Mouse (Mus musculus) MEL (cell line): ENCODE measurements at regions not wholly inside any gene's neighbourhood (a gene's known extent, or its start where the extent isn't known, plus 50 kb on each side); places are given as distances from the start of the nearest gene placed in this dataset.

Source experiments
- DNase-seq: peaks from one replicate; pipeline ENCODE4 v3.0.0; 2011; ENCODE audit warnings: low read depth, low spot score
- H3K27ac ChIP-seq: 2 replicates; pipeline ENCODE4 v1.5.1; 2012; ENCODE audit warnings: low read depth, mild to moderate bottlenecking, control low read depth, low read length, moderate library complexity; ENCODE audit not compliant: control insufficient read depth
- H3K27me3 ChIP-seq, 2 experiments: fragments of 150-350 bp in 1 of 2; sonication (generic) in 1 of 2; 2 replicates each; pipeline ENCODE4 v1.6.1; 2012; ENCODE audit warnings: low read length in 2 of 2, mild to moderate bottlenecking in 2 of 2, improper control_type of control experiment in 1 of 2, moderate library complexity in 1 of 2; ENCODE audit not compliant: insufficient read depth in 2 of 2, control insufficient read depth in 1 of 2
- H3K36me3 ChIP-seq, 2 experiments: 2 replicates each; pipeline ENCODE4 v1.6.1; 2012 to 2014; ENCODE audit warnings: low read length in 2 of 2, improper control_type of control experiment in 1 of 2, inconsistent platforms in 1 of 2, mild to moderate bottlenecking in 1 of 2; ENCODE audit not compliant: insufficient read depth in 2 of 2, control insufficient read depth in 1 of 2
- H3K4me1 ChIP-seq, 2 experiments: fragments of 150-350 bp in 1 of 2; sonication (generic) in 1 of 2; 2 replicates each; pipeline ENCODE4 v1.6.1; 2012; ENCODE audit warnings: low read length in 2 of 2, improper control_type of control experiment in 1 of 2, mild to moderate bottlenecking in 1 of 2; ENCODE audit not compliant: insufficient read depth in 2 of 2, control insufficient read depth in 1 of 2
- H3K4me3 ChIP-seq, 2 experiments: fragments of 150-350 bp in 1 of 2; sonication (generic) in 1 of 2; 2 replicates each; pipeline ENCODE4 v1.5.1; 2012; ENCODE audit warnings: low read depth in 2 of 2, low read length in 2 of 2, mild to moderate bottlenecking in 2 of 2, moderate library complexity in 2 of 2, control low read depth in 1 of 2, improper control_type of control experiment in 1 of 2; ENCODE audit not compliant: control insufficient read depth in 1 of 2, insufficient read depth in 1 of 2
- H3K79me2 ChIP-seq: 2 replicates; pipeline ENCODE4 v1.6.1; 2012; ENCODE audit warnings: mild to moderate bottlenecking, low read length, moderate library complexity; ENCODE audit not compliant: control insufficient read depth, poor library complexity, insufficient read depth
- H3K9ac ChIP-seq: 2 replicates; pipeline ENCODE4 v1.6.1; 2012; ENCODE audit warnings: low read depth, mild to moderate bottlenecking, control low read depth, low read length, moderate library complexity; ENCODE audit not compliant: control insufficient read depth, poor library complexity, severe bottlenecking
- H3K9me3 ChIP-seq: fragments of 150-350 bp; sonication (generic); replicated peaks from 2 replicates; pipeline ENCODE4 v1.6.1; 2012; ENCODE audit warnings: mild to moderate bottlenecking, low read length, improper control_type of control experiment, moderate library complexity; ENCODE audit not compliant: insufficient read depth
- BHLHE40 ChIP-seq: IDR thresholded peaks from 2 replicates; pipeline ENCODE4 v1.6.1; 2012; ENCODE audit warnings: low read depth, mild to moderate bottlenecking, inconsistent platforms, low read length, improper control_type of control experiment, borderline replicate concordance
- CHD2 ChIP-seq: IDR thresholded peaks from 2 replicates; pipeline ENCODE4 v1.6.1; 2011; ENCODE audit warnings: low read length, improper control_type of control experiment
- CTCF ChIP-seq, 3 experiments: IDR thresholded peaks in 2 of 3; conservative IDR thresholded peaks in 1 of 3; 2 replicates each; pipeline ENCODE4 v1.5.1; 2011 to 2012; ENCODE audit warnings: low read length in 3 of 3, low read depth in 2 of 3, mild to moderate bottlenecking in 2 of 3, improper control_type of control experiment in 1 of 3, inconsistent platforms in 1 of 3, mixed read lengths in 1 of 3, moderate library complexity in 1 of 3; ENCODE audit not compliant: control insufficient read depth in 1 of 3, insufficient read depth in 1 of 3, poor library complexity in 1 of 3, severe bottlenecking in 1 of 3
- E2F4 ChIP-seq: IDR thresholded peaks from 2 replicates; pipeline ENCODE4 v1.6.1; 2011; ENCODE audit warnings: low read depth, low read length, improper control_type of control experiment, borderline replicate concordance
- ELF1 ChIP-seq: IDR thresholded peaks from 2 replicates; pipeline ENCODE4 v1.6.1; 2014; ENCODE audit warnings: low read depth, mild to moderate bottlenecking, inconsistent platforms, low read length, improper control_type of control experiment, moderate library complexity
- EP300 ChIP-seq, 2 experiments: IDR thresholded peaks; 2 replicates each; pipeline ENCODE4 v1.6.1; 2011; ENCODE audit warnings: improper control_type of control experiment in 2 of 2, low read length in 2 of 2, low read depth in 1 of 2, mild to moderate bottlenecking in 1 of 2
- ETS1 ChIP-seq: IDR thresholded peaks from 2 replicates; pipeline ENCODE4 v1.6.1; 2012; ENCODE audit warnings: low read depth, mild to moderate bottlenecking, inconsistent platforms, low read length, improper control_type of control experiment, moderate library complexity
- GABPA ChIP-seq: IDR thresholded peaks from 2 replicates; pipeline ENCODE4 v1.6.1; 2012; ENCODE audit warnings: low read depth, mild to moderate bottlenecking, inconsistent platforms, low read length, improper control_type of control experiment, moderate library complexity
- GATA1 ChIP-seq: IDR thresholded peaks from 2 replicates; pipeline ENCODE4 v1.6.1; 2011; ENCODE audit warnings: low read depth, low read length, improper control_type of control experiment
- JUND ChIP-seq: IDR thresholded peaks from 2 replicates; pipeline ENCODE4 v1.6.1; 2011; ENCODE audit warnings: low read depth, mild to moderate bottlenecking, improper control_type of control experiment, low read length
- KAT2A ChIP-seq: conservative IDR thresholded peaks from 2 replicates; pipeline ENCODE4 v1.6.1; 2012; ENCODE audit warnings: low read depth, low read length, improper control_type of control experiment, inconsistent platforms
- MAFK ChIP-seq: IDR thresholded peaks from 2 replicates; pipeline ENCODE4 v1.6.1; 2011; ENCODE audit warnings: low read depth, mild to moderate bottlenecking, low read length, improper control_type of control experiment, borderline replicate concordance
- MAX ChIP-seq: IDR thresholded peaks from 2 replicates; pipeline ENCODE4 v1.6.1; 2011; ENCODE audit warnings: low read length, improper control_type of control experiment
- MAZ ChIP-seq: IDR thresholded peaks from 2 replicates; pipeline ENCODE4 v1.6.1; 2012; ENCODE audit warnings: low read depth, mild to moderate bottlenecking, inconsistent platforms, low read length, improper control_type of control experiment
- MEF2A ChIP-seq: IDR thresholded peaks from 2 replicates; pipeline ENCODE4 v1.6.1; 2014; ENCODE audit warnings: low read depth, mild to moderate bottlenecking, inconsistent platforms, low read length, improper control_type of control experiment; ENCODE audit not compliant: poor library complexity, insufficient replicate concordance, severe bottlenecking; ENCODE audit errors: extremely low read depth
- NELFE ChIP-seq: IDR thresholded peaks from 2 replicates; pipeline ENCODE4 v1.6.1; 2011; ENCODE audit warnings: low read depth, low read length, improper control_type of control experiment
- POLR2A ChIP-seq, 2 experiments: IDR thresholded peaks; 2 replicates each; pipeline ENCODE4 v1.6.1; 2011 to 2012; ENCODE audit warnings: low read length in 2 of 2, mild to moderate bottlenecking in 2 of 2, control low read depth in 1 of 2, improper control_type of control experiment in 1 of 2, low read depth in 1 of 2, moderate library complexity in 1 of 2; ENCODE audit not compliant: control insufficient read depth in 1 of 2, insufficient read depth in 1 of 2, poor library complexity in 1 of 2
- RAD21 ChIP-seq: IDR thresholded peaks from 2 replicates; pipeline ENCODE4 v1.6.1; 2011; ENCODE audit warnings: mild to moderate bottlenecking, low read depth, low read length, improper control_type of control experiment
- RCOR1 ChIP-seq: IDR thresholded peaks from 2 replicates; pipeline ENCODE4 v1.6.1; 2012; ENCODE audit warnings: low read depth, mild to moderate bottlenecking, inconsistent platforms, low read length, improper control_type of control experiment
- SIN3A ChIP-seq: IDR thresholded peaks from 2 replicates; pipeline ENCODE4 v1.6.1; 2012; ENCODE audit warnings: low read length, improper control_type of control experiment, inconsistent platforms
- SMC3 ChIP-seq: IDR thresholded peaks from 2 replicates; pipeline ENCODE4 v1.6.1; 2011; ENCODE audit warnings: low read depth, low read length, improper control_type of control experiment
- TBP ChIP-seq: IDR thresholded peaks from 2 replicates; pipeline ENCODE4 v1.8.0; 2011; ENCODE audit warnings: low read depth, low read length, improper control_type of control experiment
- UBTF ChIP-seq: IDR thresholded peaks from 2 replicates; pipeline ENCODE4 v1.6.1; 2012; ENCODE audit warnings: low read depth, mild to moderate bottlenecking, inconsistent platforms, low read length, improper control_type of control experiment, moderate library complexity, borderline replicate concordance; ENCODE audit not compliant: insufficient read depth
- ZC3H11A ChIP-seq: IDR thresholded peaks from 2 replicates; pipeline ENCODE4 v1.6.1; 2012; ENCODE audit warnings: low read depth, mild to moderate bottlenecking, inconsistent platforms, low read length, improper control_type of control experiment
- ZNF384 ChIP-seq: IDR thresholded peaks from 2 replicates; pipeline ENCODE4 v1.6.1; 2012; ENCODE audit warnings: low read depth, mild to moderate bottlenecking, inconsistent platforms, low read length, improper control_type of control experiment

- Histone ChIP-seq H3K4me3 (no peak overlapping the region), H3K79me2 (no peaks in the 10 kb centered on the region)
- no peak for TF ChIP-seq POLR2A (IDR thresholded peaks at IDR 0.05; ENCODE audit: control insufficient read depth in 1 of 2, insufficient read depth in 1 of 2, low read depth in 1 of 2, low read length in 2 of 2, poor library complexity in 1 of 2)
- TF ChIP-seq UBTF: no peak
- no peak for TF ChIP-seq ELF1
- no peak for TF ChIP-seq CHD2
- no peak for TF ChIP-seq E2F4
- TF ChIP-seq GABPA: no peak
- no peak for TF ChIP-seq GATA1
- TF ChIP-seq EP300 (IDR thresholded peaks at IDR 0.05; ENCODE audit: low read depth in 1 of 2, low read length in 2 of 2): no peak
- TF ChIP-seq ETS1: no peak
- TF ChIP-seq, all 39 proteins: peak for 0
- no peak overlapping the region for H3K9ac ChIP-seq
- H3K4me1 ChIP-seq: no peaks in the 10 kb centered on the region
- no peak overlapping the region for H3K27ac ChIP-seq
- peaks cover 0 to 2% of the 10 kb centered on the region in 2 experiments; a peak in 1 of 4 replicates for H3K27me3 ChIP-seq
- no peak for DNase-seq
- H3K9me3 ChIP-seq: no peaks in the 10 kb centered on the region
- H3K36me3 ChIP-seq: no peaks in the 10 kb centered on the region
These were observed 209.6 kb downstream of the Trib2 start for GRCm38 (mm10) chr12:15607091-15607490.

GRCm38 (mm10) chr12:15606095-15606494 is 210.6 kb downstream of the Trib2 start:
- DNase-seq: peak; percentile 24
- peaks cover 0 to 2% of the 10 kb centered on the region in 2 experiments; a peak in 1 of 4 replicates for H3K27me3 ChIP-seq
- H3K36me3 ChIP-seq: no peaks in the 10 kb centered on the region
- H3K4me3 ChIP-seq: no peak overlapping the region
- H3K9ac ChIP-seq: no peak overlapping the region
- H3K9me3 ChIP-seq: no peaks in the 10 kb centered on the region
- H3K4me1 ChIP-seq: no peaks in the 10 kb centered on the region
- no peak overlapping the region for H3K27ac ChIP-seq
- no peak for TF ChIP-seq ZNF384
- TF ChIP-seq MAZ: no peak
- no peak for TF ChIP-seq EP300 (IDR thresholded peaks at IDR 0.05; ENCODE audit: low read depth in 1 of 2, low read length in 2 of 2)
- TF ChIP-seq BHLHE40: no peak
- TF ChIP-seq RCOR1: no peak
- TF ChIP-seq CTCF (IDR thresholded peaks at IDR 0.05 in 2 of 3, conservative IDR thresholded peaks at IDR 0.05 in 1 of 3; ENCODE audit: control insufficient read depth in 1 of 3, insufficient read depth in 1 of 3, low read depth in 2 of 3, low read length in 3 of 3, poor library complexity in 1 of 3, severe bottlenecking in 1 of 3): peak in 2 of 3 experiments; percentile 11 to 58; a peak in 3 of 6 replicates
- TF ChIP-seq SIN3A: no peak
- TF ChIP-seq JUND: no peak
- peak; percentile 84 for TF ChIP-seq SMC3
- no peak for TF ChIP-seq ELF1
- TF ChIP-seq KAT2A: no peak
- no peak for TF ChIP-seq NELFE
- no peak for TF ChIP-seq MAFK
- TF ChIP-seq UBTF: no peak
- no peak for TF ChIP-seq MEF2A
- TF ChIP-seq MAX: no peak
- peak; percentile 68 for TF ChIP-seq RAD21
- TF ChIP-seq TBP: no peak
- peak; percentile 60 for TF ChIP-seq ZC3H11A
- H3K79me2 ChIP-seq: no peaks in the 10 kb centered on the region
